18 mouse cellular contexts compared by ENCODE assay signal in the genomic region with DNA sequence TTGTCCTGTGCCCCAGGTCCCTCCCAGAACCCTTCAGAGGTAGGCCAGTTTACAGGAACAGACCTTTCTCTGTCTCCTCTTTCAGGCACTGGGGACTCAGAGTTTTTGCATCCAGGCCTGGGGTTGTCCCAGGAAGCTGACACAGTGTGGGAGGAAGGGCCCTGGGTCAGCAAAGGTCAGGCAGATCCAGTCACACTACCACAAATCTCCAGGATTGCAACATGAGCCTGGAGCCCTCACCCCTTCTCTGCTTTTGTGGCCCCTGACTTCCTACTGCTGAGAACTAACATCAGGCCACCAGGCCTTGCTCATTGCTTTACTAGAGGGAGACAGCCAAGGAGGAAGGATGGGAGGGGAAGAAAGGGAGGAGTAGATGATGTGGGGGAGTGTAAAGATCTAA. TPM values are rescaled to one million over a fixed set of nuclear protein-coding genes. Genes with fewer than 3 reads are reported as not detected.
DNase-seq lines count a peak whose midpoint lies in the region; ATAC-seq and TF ChIP-seq lines count a peak whose summit lies in the region.
"Had no signal": no experiment of that assay in that cellular context is flagged by ENCODE, and none has a peak within 500 bp of the region (broad histone marks: within the 10 kb centered on the region; RNA-seq: fewer than 3 reads in every experiment).

No protein-coding gene starts in this region.

- peak overlapping the region; percentile 39 for H3K4me3 ChIP-seq in bone marrow macrophage, adult 2 months (ENCODE audit: insufficient read depth, low read length)
- peak overlapping the region; percentile 50 for H3K4me3 ChIP-seq in liver, embryonic 16.5 days (ENCODE audit: low read depth, low read length)
- H3K4me3 ChIP-seq in forebrain, embryonic 14.5 days (ENCODE audit: low read depth, low read length) = no peak overlapping the region
- H3K4me3 ChIP-seq: embryonic facial prominence, embryonic 15.5 days; heart, embryonic 12.5 days; hindbrain, embryonic 15.5 days; left cerebral cortex, adult 2 months had no signal

- DNase-seq in adrenal gland, postnatal 36 days = peak; percentile 49 to 59
- DNase-seq in adrenal gland, postnatal 25 days = no peak
- DNase-seq in kidney, postnatal 10 days = peak; percentile 59
- DNase-seq in layer of hippocampus, adult 8-10 months (ENCODE audit: low spot score in 2 of 2) = no peak
- no peak for DNase-seq in forebrain, embryonic 14.5 days (ENCODE audit: low spot score)
- no peak for DNase-seq in ovary, postnatal 36 days (ENCODE audit: low spot score)
- DNase-seq: adrenal gland, adult 8-10 months; B cell, adult 2 months; cerebellum, adult 18-20 months; lung, adult 2 months; thymus, adult 2 months had no signal

- TF ChIP-seq POLR2A in bone marrow macrophage, adult 2 months (IDR thresholded peaks at IDR 0.05; ENCODE audit: borderline replicate concordance, low read depth, low read length) = no peak

- no peaks in the 10 kb centered on the region for H3K36me3 ChIP-seq in liver, embryonic 16.5 days (ENCODE audit: control insufficient read depth, insufficient read depth)
- H3K36me3 ChIP-seq in forebrain, embryonic 14.5 days (ENCODE audit: control insufficient read depth, insufficient read depth, low read length) = no peaks in the 10 kb centered on the region
- H3K36me3 ChIP-seq: embryonic facial prominence, embryonic 15.5 days; heart, embryonic 12.5 days; hindbrain, embryonic 15.5 days had no signal

- H3K4me1 ChIP-seq in bone marrow macrophage, adult 2 months (ENCODE audit: control insufficient read depth, insufficient read depth, low read length) = peaks cover 44% of the 10 kb centered on the region
- H3K4me1 ChIP-seq in liver, embryonic 16.5 days (ENCODE audit: control insufficient read depth, low read depth, low read length) = peaks cover 13% of the 10 kb centered on the region
- no peaks in the 10 kb centered on the region for H3K4me1 ChIP-seq in forebrain, embryonic 14.5 days (ENCODE audit: control insufficient read depth, insufficient read depth, low read length)
- H3K4me1 ChIP-seq: hindbrain, embryonic 15.5 days had no signal

- H3K9me3 ChIP-seq in liver, embryonic 16.5 days (replicated peaks; ENCODE audit: control insufficient read depth, low read length) = no peaks in the 10 kb centered on the region
- no peaks in the 10 kb centered on the region for H3K9me3 ChIP-seq in forebrain, embryonic 14.5 days (replicated peaks; ENCODE audit: control insufficient read depth, low read length)
- H3K9me3 ChIP-seq: embryonic facial prominence, embryonic 15.5 days; heart, embryonic 12.5 days; hindbrain, embryonic 15.5 days had no signal

- H3K9ac ChIP-seq in liver, embryonic 16.5 days (ENCODE audit: low read depth, low read length) = peak overlapping the region; percentile 34
- H3K9ac ChIP-seq in forebrain, embryonic 14.5 days (ENCODE audit: low read length) = no peak overlapping the region
- H3K9ac ChIP-seq: embryonic facial prominence, embryonic 15.5 days; heart, embryonic 12.5 days; hindbrain, embryonic 15.5 days had no signal

- H3K27ac ChIP-seq in bone marrow macrophage, adult 2 months (ENCODE audit: insufficient read depth, low read depth, low read length) = peak overlapping the region; percentile 92
- peak overlapping the region; percentile 78 for H3K27ac ChIP-seq in liver, embryonic 16.5 days (ENCODE audit: low read length)
- H3K27ac ChIP-seq in forebrain, embryonic 14.5 days (ENCODE audit: low read depth, low read length) = no peak overlapping the region
- H3K27ac ChIP-seq: embryonic facial prominence, embryonic 15.5 days; hindbrain, embryonic 15.5 days; left cerebral cortex, adult 2 months had no signal

- peak; percentile 75 for ATAC-seq in liver, embryonic 16.5 days (ENCODE audit: low read depth)
- ATAC-seq in forebrain, embryonic 14.5 days = no peak
- ATAC-seq: midbrain, embryonic 16.5 days had no signal

- no peak for TF ChIP-seq CTCF in bone marrow macrophage, adult 2 months (IDR thresholded peaks at IDR 0.05; ENCODE audit: low read depth, low read length)

- no peaks in the 10 kb centered on the region for H3K27me3 ChIP-seq in liver, embryonic 16.5 days (ENCODE audit: control insufficient read depth, insufficient read depth, low read depth, low read length)
- no peaks in the 10 kb centered on the region for H3K27me3 ChIP-seq in forebrain, embryonic 14.5 days (replicated peaks; ENCODE audit: control insufficient read depth, insufficient read depth, low read length)
- H3K27me3 ChIP-seq: embryonic facial prominence, embryonic 15.5 days; hindbrain, embryonic 15.5 days had no signal

- H3K4me2 ChIP-seq in liver, embryonic 16.5 days (ENCODE audit: low read depth, low read length) = peak overlapping the region; percentile 55
- no peak overlapping the region for H3K4me2 ChIP-seq in forebrain, embryonic 14.5 days (ENCODE audit: low read length)
- H3K4me2 ChIP-seq: embryonic facial prominence, embryonic 15.5 days; heart, embryonic 12.5 days; hindbrain, embryonic 15.5 days had no signal

RNA-seq across cellular contexts. Expression of a gene that starts 2.6 kb away (rescaled TPM):
- total RNA-seq in adrenal gland, postnatal 36 days (2021) = 10 to 100 TPM in 1 of 2 experiments, 1 to 10 TPM in 1; 6.6 to 20.5 TPM
- 13.2 and 18.5 TPM in 2 replicates for total RNA-seq in adrenal gland, postnatal 25 days (2021)
- polyA plus RNA-seq in bone marrow macrophage, adult 2 months (2012; ENCODE audit: insufficient read depth, insufficient read length, missing spikeins) = 194 and 227 TPM in 2 replicates
- polyA plus RNA-seq in liver, embryonic 16.5 days (2015; fragmentation: Nextera tagmentation; extraction: Ambion mirVana) = 9.2 and 10.2 TPM in 2 replicates
- 1 to 10 TPM; 1.8 to 4.9 (median 3.4) TPM for total RNA-seq in layer of hippocampus, adult 8-10 months (2022)
- polyA plus RNA-seq in forebrain, embryonic 14.5 days (2014; fragmentation: Nextera tagmentation; extraction: Ambion mirVana) = 0.29 and 0.72 TPM in 2 replicates

RNA-seq across cellular contexts. Expression of a gene that starts 31.8 kb away (rescaled TPM):
- 10 to 100 TPM; 13.4 to 14.1 TPM for total RNA-seq in adrenal gland, postnatal 36 days (2021)
- total RNA-seq in adrenal gland, postnatal 25 days (2021) = 12.8 and 13.1 TPM in 2 replicates
- polyA plus RNA-seq in bone marrow macrophage, adult 2 months (2012; ENCODE audit: insufficient read depth, insufficient read length, missing spikeins) = 49.4 and 49.6 TPM in 2 replicates
- 6.3 and 6.8 TPM in 2 replicates for polyA plus RNA-seq in liver, embryonic 16.5 days (2015; fragmentation: Nextera tagmentation; extraction: Ambion mirVana)
- 10 to 100 TPM; 17.6 to 21.5 (median 18.6) TPM for total RNA-seq in layer of hippocampus, adult 8-10 months (2022)
- polyA plus RNA-seq in forebrain, embryonic 14.5 days (2014; fragmentation: Nextera tagmentation; extraction: Ambion mirVana) = 1.0 and 1.2 TPM in 2 replicates

Comparison
In these comparisons a context has a peak if more than half of its experiments do, and no peak if none do; other contexts are left out.
1. DNase-seq: peak in adrenal gland, postnatal 36 days (2 of 2) and kidney, postnatal 10 days (single experiment); none in adrenal gland, postnatal 25 days (single experiment), layer of hippocampus, adult 8-10 months (0 of 2), forebrain, embryonic 14.5 days (single experiment) and ovary, postnatal 36 days (single experiment).